In genomic region chr6:114283278-114283770, GRCm38 (mm10) we compare ENCODE assay signal across 12 mouse cellular contexts. TPM values are rescaled to one million over a fixed set of nuclear protein-coding genes. Genes with fewer than 3 reads are reported as not detected.
DNase-seq lines count a peak whose midpoint lies in the region; ATAC-seq and TF ChIP-seq lines count a peak whose summit lies in the region.
"Had no signal": no experiment of that assay in that cellular context is flagged by ENCODE, and none has a peak within 500 bp of the region (broad histone marks: within the 10 kb centered on the region; RNA-seq: fewer than 3 reads in every experiment).

No protein-coding gene starts in this region.

- WGBS in forebrain, embryonic 10.5 days = 12% methylated on average over 8 of the region's 8 CpGs
- WGBS in hindbrain, embryonic 15.5 days = 5% methylated on average over 8 of the region's 8 CpGs
- WGBS in neural tube, embryonic 14.5 days = 8% methylated on average over 8 of the region's 8 CpGs

- peak overlapping the region; percentile 63 for H3K4me2 ChIP-seq in hindbrain, embryonic 15.5 days
- peak overlapping the region; percentile 62 for H3K4me2 ChIP-seq in neural tube, embryonic 14.5 days (ENCODE audit: low read depth, low read length)

- H3K9me3 ChIP-seq in forebrain, embryonic 10.5 days = no peaks in the 10 kb centered on the region
- no peaks in the 10 kb centered on the region for H3K9me3 ChIP-seq in hindbrain, embryonic 15.5 days
- no peaks in the 10 kb centered on the region for H3K9me3 ChIP-seq in neural tube, embryonic 14.5 days (ENCODE audit: control insufficient read depth, low read length)

- no peak for TF ChIP-seq CTCF in layer of hippocampus, adult 2 months (conservative IDR thresholded peaks at IDR 0.05)

- H3K27me3 ChIP-seq in forebrain, embryonic 10.5 days (ENCODE audit: poor library complexity, severe bottlenecking) = peaks cover 85% of the 10 kb centered on the region
- no peaks in the 10 kb centered on the region for H3K27me3 ChIP-seq in hindbrain, embryonic 15.5 days
- H3K27me3 ChIP-seq in neural tube, embryonic 14.5 days (ENCODE audit: control insufficient read depth, insufficient read depth, low read length) = no peaks in the 10 kb centered on the region

- H3K4me3 ChIP-seq in layer of hippocampus, adult 2 months = peak overlapping the region; percentile 64
- peak overlapping the region; percentile 54 for H3K4me3 ChIP-seq in forebrain, embryonic 10.5 days
- peak overlapping the region; percentile 80 for H3K4me3 ChIP-seq in hindbrain, embryonic 15.5 days
- peak overlapping the region; percentile 63 for H3K4me3 ChIP-seq in neural tube, embryonic 14.5 days (ENCODE audit: low read depth, low read length)

- peak overlapping the region; percentile 90 for H3K27ac ChIP-seq in layer of hippocampus, adult 2 months
- peak overlapping the region; percentile 77 for H3K27ac ChIP-seq in forebrain, embryonic 10.5 days
- H3K27ac ChIP-seq in hindbrain, embryonic 15.5 days (replicated peaks) = peak overlapping the region; percentile 87
- H3K27ac ChIP-seq in neural tube, embryonic 14.5 days (ENCODE audit: low read depth, low read length) = peak overlapping the region; percentile 53
- H3K27ac ChIP-seq: liver, embryonic 14.5 days had no signal

- peak overlapping the region; percentile 88 for H3K9ac ChIP-seq in hindbrain, embryonic 15.5 days
- H3K9ac ChIP-seq in neural tube, embryonic 14.5 days (replicated peaks; ENCODE audit: low read depth, low read length) = peak overlapping the region; percentile 84
- H3K9ac ChIP-seq: liver, embryonic 14.5 days had no signal

- no peak for DNase-seq in layer of hippocampus, adult 2 months (ENCODE audit: low spot score in 2 of 2)
- DNase-seq in layer of hippocampus, adult 8-10 months (ENCODE audit: low spot score in 2 of 2) = no peak
- no peak for DNase-seq in forebrain, embryonic 10.5 days (ENCODE audit: extremely low spot score, low spot score)
- no peak for DNase-seq in right cerebral cortex, adult 2 months (ENCODE audit: low spot score in 2 of 2)
- no peak for DNase-seq in frontal cortex, postnatal 25 days (ENCODE audit: low spot score in 2 of 2)
- DNase-seq: cerebellum, adult 8-10 months had no signal

- H3K4me1 ChIP-seq in forebrain, embryonic 10.5 days = peaks cover 35% of the 10 kb centered on the region
- peaks cover 55% of the 10 kb centered on the region for H3K4me1 ChIP-seq in hindbrain, embryonic 15.5 days (replicated peaks)
- H3K4me1 ChIP-seq in neural tube, embryonic 14.5 days (ENCODE audit: control insufficient read depth, insufficient read depth, low read length) = peaks cover 6% of the 10 kb centered on the region; the same call in 1 of the 2 replicates

- peak; percentile 1; the same call in 1 of the 2 replicates for ATAC-seq in hindbrain, embryonic 15.5 days (ENCODE audit: low FRiP score, low read depth)
- no peak for ATAC-seq in neural tube, embryonic 14.5 days (ENCODE audit: low read depth)
- ATAC-seq in cerebellum, adult (ENCODE audit: insufficient number of reproducible peaks, low FRiP score, low TSS enrichment) = no peak

- H3K36me3 ChIP-seq in forebrain, embryonic 10.5 days (replicated peaks) = no peaks in the 10 kb centered on the region
- no peaks in the 10 kb centered on the region for H3K36me3 ChIP-seq in hindbrain, embryonic 15.5 days
- no peaks in the 10 kb centered on the region for H3K36me3 ChIP-seq in neural tube, embryonic 14.5 days (ENCODE audit: control insufficient read depth, insufficient read depth, low read length)

RNA-seq across cellular contexts. Expression of gene Slc6a1, which starts 0.9 kb away (rescaled TPM):
- 100 to 1,000 TPM; 282 to 286 TPM for total RNA-seq in layer of hippocampus, adult 2 months (2021)
- total RNA-seq in layer of hippocampus, adult 8-10 months (2022) = 100 to 1,000 TPM; 261 to 298 (median 279) TPM
- polyA plus RNA-seq in forebrain, embryonic 10.5 days (2016; fragmentation: Nextera tagmentation; extraction: Ambion mirVana) = 3.2 and 5.1 TPM in 2 replicates
- 130 and 150 TPM in 2 replicates for polyA plus RNA-seq in hindbrain, embryonic 15.5 days (2015; fragmentation: Nextera tagmentation; extraction: Ambion mirVana)
- 122 and 156 TPM in 2 replicates for polyA plus RNA-seq in neural tube, embryonic 14.5 days (2014; fragmentation: Nextera tagmentation; extraction: Ambion mirVana)
- total RNA-seq: hematopoietic stem cell, adult 5-6 weeks; megakaryocyte progenitor cell, adult 5-6 weeks had no signal

Comparison
In these comparisons a context has a peak if more than half of its experiments do, and no peak if none do; other contexts are left out.
1. RNA of gene Slc6a1, which starts 0.9 kb away (polyA plus RNA-seq): 122 to 156 TPM in neural tube, embryonic 14.5 days and 130 to 150 TPM in hindbrain, embryonic 15.5 days; 3.2 to 5.1 TPM in forebrain, embryonic 10.5 days; every median in the first group is over 10 times any median in the second.
2. Peak in every context shown above with its lines, with median percentiles within 50 percentile points of each other: H3K27ac ChIP-seq and H3K4me3 ChIP-seq.